Mouse (Mus musculus) embryonic facial prominence, embryonic 15.5 days (tissue): ENCODE results near the gene Ciart. TPM values are rescaled to one million over a fixed set of nuclear protein-coding genes. Genes with fewer than 3 reads are reported as not detected.
"Not testable (repeated sequence)": the region's sequence is repeated elsewhere in the genome, so short reads cannot be mapped to it uniquely, and the experiment has no call there.

Source experiments
- ATAC-seq: fragments of 200-750 bp; cut with Nextera tagmentation; 2 replicates; pipeline ENCODE4 v1.8.0; 2017; ENCODE audit warnings: low read depth, moderate TSS enrichment; ENCODE audit not compliant: insufficient number of reproducible peaks, low FRiP score, low TSS enrichment
- H3K27ac ChIP-seq: fragments of 300-500 bp; sonication (generic); replicated peaks from 2 replicates; pipeline ENCODE4 v1.5.1; 2015; ENCODE audit warnings: mild to moderate bottlenecking, inconsistent platforms
- H3K27me3 ChIP-seq: fragments of 300-500 bp; sonication (generic); 2 replicates; pipeline ENCODE4 v1.6.1; 2015; ENCODE audit warnings: inconsistent platforms
- H3K36me3 ChIP-seq: fragments of 300-500 bp; sonication (generic); 2 replicates; pipeline ENCODE4 v1.6.1; 2015; ENCODE audit warnings: mild to moderate bottlenecking, inconsistent platforms
- H3K4me1 ChIP-seq: fragments of 300-500 bp; sonication (generic); 2 replicates; pipeline ENCODE4 v1.6.1; 2015; ENCODE audit warnings: inconsistent platforms
- H3K4me2 ChIP-seq: fragments of 300-500 bp; sonication (generic); replicated peaks from 2 replicates; pipeline ENCODE4 v1.6.1; 2015; ENCODE audit warnings: mild to moderate bottlenecking, inconsistent platforms
- H3K4me3 ChIP-seq: fragments of 300-500 bp; sonication (generic); replicated peaks from 2 replicates; pipeline ENCODE4 v1.5.1; 2015; ENCODE audit warnings: mild to moderate bottlenecking, inconsistent platforms
- H3K9ac ChIP-seq: fragments of 300-500 bp; sonication (generic); 2 replicates; pipeline ENCODE4 v1.6.1; 2015; ENCODE audit warnings: inconsistent platforms
- H3K9me3 ChIP-seq: fragments of 300-500 bp; sonication (generic); replicated peaks from 2 replicates; pipeline ENCODE4 v1.6.1; 2016; ENCODE audit warnings: inconsistent platforms
- WGBS: fragments of 180-500 bp; shearing (Covaris S2); methylation state at CpG from one replicate; pipeline ENCODE4 v1.1.7; 2015; 5-methylcytosine and 5-hydroxymethylcytosine counted together
- polyA plus RNA-seq: library from polyadenylated mRNA; unstranded; fragments of >200 nt; fragmentation: Nextera tagmentation; extraction: Ambion mirVana; gene quantifications from 2 replicates; pipeline ENCODE4 v1.2.1, GENCODE M21; 2015

The Ciart gene
- polyA plus RNA-seq, 1 experiment from 2014 or later = 8.2 TPM

DNA sequence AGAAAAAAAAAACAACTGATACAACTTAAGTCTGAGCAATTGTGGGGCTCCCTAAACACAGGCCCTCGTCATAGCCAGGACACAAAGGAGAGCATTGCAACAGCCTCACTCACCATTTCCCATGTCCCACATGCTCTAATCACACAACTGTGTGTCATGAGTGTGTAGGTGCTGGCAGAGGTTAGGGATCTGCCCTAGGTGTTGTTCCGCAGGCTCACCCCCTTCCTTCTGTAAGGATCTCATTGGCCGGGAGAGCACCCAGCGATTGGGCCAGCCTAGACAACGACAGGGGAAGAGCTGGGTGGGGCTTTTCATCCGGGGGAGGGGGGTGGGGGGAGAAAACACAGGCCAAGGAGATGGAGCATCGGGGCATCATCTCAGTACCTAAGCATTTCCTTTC, 18.5 kb downstream of the Ciart start:
- H3K9me3 ChIP-seq = no peaks in the 10 kb centered on the region
- no peak overlapping the region for H3K27ac ChIP-seq
- H3K9ac ChIP-seq = no peak overlapping the region
- H3K27me3 ChIP-seq = no peaks in the 10 kb centered on the region
- H3K4me3 ChIP-seq = no peak overlapping the region
- ATAC-seq = no peak
- no peak overlapping the region for H3K4me2 ChIP-seq
- H3K4me1 ChIP-seq = no peaks in the 10 kb centered on the region
- H3K36me3 ChIP-seq = peaks cover 28% of the 10 kb centered on the region
- WGBS = 78% methylated on average over 7 of the region's 7 CpGs

DNA sequence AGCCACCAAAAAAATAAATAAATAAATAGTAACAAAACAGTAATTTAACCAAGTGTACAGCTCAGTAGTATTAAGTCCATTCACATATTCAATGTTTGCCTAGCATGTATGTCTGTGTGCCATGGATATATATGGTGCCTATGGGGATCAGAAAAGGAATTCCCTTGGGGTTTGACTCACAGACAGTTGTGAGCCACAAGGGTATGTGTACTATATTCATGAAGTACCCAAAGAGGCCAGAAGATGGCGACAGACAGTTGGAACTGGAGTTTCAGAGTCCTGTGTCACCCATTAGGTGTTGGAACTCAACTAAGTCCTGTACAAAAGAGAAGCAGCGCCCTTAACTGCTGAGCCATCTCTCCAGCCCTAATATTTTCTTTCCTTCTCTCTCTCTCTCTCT, 20.3 kb downstream of the Ciart start:
- no peak overlapping the region for H3K4me2 ChIP-seq
- H3K4me1 ChIP-seq = no peaks in the 10 kb centered on the region
- peaks cover 21% of the 10 kb centered on the region for H3K36me3 ChIP-seq
- H3K9me3 ChIP-seq = no peaks in the 10 kb centered on the region
- no peaks in the 10 kb centered on the region for H3K27me3 ChIP-seq
- H3K9ac ChIP-seq = no peak overlapping the region
- H3K27ac ChIP-seq = no peak overlapping the region
- H3K4me3 ChIP-seq = no peak overlapping the region
- no peak for ATAC-seq
- 44% methylated on average over 2 of the region's 2 CpGs for WGBS

GRCm38 (mm10) chr3:95861216-95861615, 20.8 kb downstream of the Ciart start:
- H3K36me3 ChIP-seq = peaks cover 21% of the 10 kb centered on the region
- no peak overlapping the region for H3K9ac ChIP-seq
- H3K4me1 ChIP-seq = 0 out of 2 replicates have a peak, but pooled peaks cover under 1% of the 10 kb centered on the region
- no peaks in the 10 kb centered on the region for H3K27me3 ChIP-seq
- WGBS = 78% methylated on average over 10 of the region's 10 CpGs
- no peaks in the 10 kb centered on the region for H3K9me3 ChIP-seq
- H3K27ac ChIP-seq = no peak overlapping the region
- no peak overlapping the region for H3K4me3 ChIP-seq
- no peak for ATAC-seq
- H3K4me2 ChIP-seq = no peak overlapping the region

DNA sequence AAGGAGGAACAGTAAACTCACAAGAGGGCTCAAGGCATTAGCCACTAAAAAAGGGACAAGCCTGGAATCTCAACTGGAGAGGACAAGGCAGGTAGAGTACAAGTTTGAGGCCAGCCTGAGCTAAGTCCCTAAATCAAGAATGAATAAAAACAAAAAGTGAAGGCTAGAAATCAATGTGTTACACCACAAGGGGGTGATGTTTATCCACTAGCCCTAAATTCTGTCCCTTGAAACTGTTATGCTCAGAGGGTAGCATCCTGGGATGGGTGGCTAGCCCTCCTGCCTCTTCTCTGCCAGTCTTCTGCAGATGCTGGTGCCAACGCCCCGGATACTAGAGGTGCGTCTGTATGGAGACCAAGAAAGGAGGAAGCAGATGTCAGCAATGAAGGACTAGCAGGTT, 21.7 kb downstream of the Ciart start:
- WGBS = 88% methylated on average over 3 of the region's 3 CpGs
- no peak overlapping the region for H3K4me2 ChIP-seq
- H3K9me3 ChIP-seq = no peaks in the 10 kb centered on the region
- no peak for ATAC-seq
- no peak overlapping the region for H3K27ac ChIP-seq
- no peak overlapping the region for H3K4me3 ChIP-seq
- H3K9ac ChIP-seq = no peak overlapping the region
- peaks cover 18% of the 10 kb centered on the region for H3K36me3 ChIP-seq
- 0 out of 2 replicates have a peak, but pooled peaks cover 3% of the 10 kb centered on the region for H3K4me1 ChIP-seq
- no peaks in the 10 kb centered on the region for H3K27me3 ChIP-seq

DNA sequence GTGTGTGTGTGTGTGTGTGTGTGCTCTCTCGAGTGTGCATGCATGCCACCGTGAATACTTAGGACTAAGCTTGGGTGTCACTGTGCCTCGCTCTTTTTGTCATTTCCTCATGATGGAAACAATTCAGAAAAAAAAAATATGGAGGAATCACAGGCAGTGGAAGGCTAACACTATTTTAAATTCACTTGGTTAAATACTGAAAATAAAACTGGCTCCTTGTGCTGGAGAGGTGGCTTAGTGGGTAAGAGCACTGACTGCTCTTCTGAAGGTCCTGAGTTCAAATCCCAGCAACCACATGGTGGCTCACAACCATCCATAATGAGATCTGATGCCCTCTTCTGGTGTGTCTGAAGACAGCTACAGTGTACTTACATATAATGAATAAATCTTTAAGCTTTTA, 23.8 kb downstream of the Ciart start:
- 74% methylated on average over 3 of the region's 3 CpGs for WGBS
- H3K9ac ChIP-seq, H3K4me2 ChIP-seq, H3K36me3 ChIP-seq, H3K27ac ChIP-seq, H3K27me3 ChIP-seq, ATAC-seq, H3K4me3 ChIP-seq, H3K9me3 ChIP-seq: not testable (repeated sequence)
- H3K4me1 ChIP-seq = peaks cover 11% of the 10 kb centered on the region; the same call in 1 of the 2 replicates

- not testable (repeated sequence) for H3K4me3 ChIP-seq, H3K27me3 ChIP-seq, ATAC-seq, H3K27ac ChIP-seq, H3K4me2 ChIP-seq, H3K9ac ChIP-seq, H3K9me3 ChIP-seq
- H3K36me3 ChIP-seq = peaks cover 13% of the 10 kb centered on the region
- WGBS = 85% methylated on average over 1 of the region's 1 CpGs
- H3K4me1 ChIP-seq = peaks cover 11% of the 10 kb centered on the region; the same call in 1 of the 2 replicates
Observed at GRCm38 (mm10) chr3:95857050-95857449, 25.0 kb downstream of the Ciart start.

DNA sequence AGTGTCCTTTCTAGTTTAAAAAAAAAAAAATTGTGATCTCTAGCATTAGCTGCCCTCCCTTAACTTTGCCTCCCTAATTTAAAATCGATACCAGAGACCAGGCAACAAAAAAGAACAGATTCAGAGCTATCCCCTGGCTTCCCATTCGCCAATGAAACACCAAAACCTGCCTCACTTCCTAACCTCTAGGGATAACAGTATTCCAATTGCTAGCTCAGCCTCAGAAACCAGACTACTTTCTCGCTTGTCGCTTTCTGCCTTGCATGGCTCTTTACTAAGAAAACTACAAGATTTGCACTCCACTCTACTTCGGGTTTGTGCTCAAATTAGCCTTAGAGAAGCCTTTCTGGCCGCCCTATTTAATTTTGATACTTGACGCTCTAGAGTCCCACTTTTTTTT, 25.9 kb downstream of the Ciart start:
- no peaks in the 10 kb centered on the region for H3K27me3 ChIP-seq
- H3K4me3 ChIP-seq = peak overlapping the region; percentile 77
- WGBS = 17% methylated on average over 7 of the region's 7 CpGs
- peak overlapping the region; percentile 62 for H3K4me2 ChIP-seq
- H3K27ac ChIP-seq = peak overlapping the region; percentile 88
- ATAC-seq = no peak
- H3K4me1 ChIP-seq = peaks cover 11% of the 10 kb centered on the region; the same call in 1 of the 2 replicates
- peak overlapping the region; percentile 40 for H3K9ac ChIP-seq
- H3K9me3 ChIP-seq = no peaks in the 10 kb centered on the region
- peaks cover 22% of the 10 kb centered on the region for H3K36me3 ChIP-seq

DNA sequence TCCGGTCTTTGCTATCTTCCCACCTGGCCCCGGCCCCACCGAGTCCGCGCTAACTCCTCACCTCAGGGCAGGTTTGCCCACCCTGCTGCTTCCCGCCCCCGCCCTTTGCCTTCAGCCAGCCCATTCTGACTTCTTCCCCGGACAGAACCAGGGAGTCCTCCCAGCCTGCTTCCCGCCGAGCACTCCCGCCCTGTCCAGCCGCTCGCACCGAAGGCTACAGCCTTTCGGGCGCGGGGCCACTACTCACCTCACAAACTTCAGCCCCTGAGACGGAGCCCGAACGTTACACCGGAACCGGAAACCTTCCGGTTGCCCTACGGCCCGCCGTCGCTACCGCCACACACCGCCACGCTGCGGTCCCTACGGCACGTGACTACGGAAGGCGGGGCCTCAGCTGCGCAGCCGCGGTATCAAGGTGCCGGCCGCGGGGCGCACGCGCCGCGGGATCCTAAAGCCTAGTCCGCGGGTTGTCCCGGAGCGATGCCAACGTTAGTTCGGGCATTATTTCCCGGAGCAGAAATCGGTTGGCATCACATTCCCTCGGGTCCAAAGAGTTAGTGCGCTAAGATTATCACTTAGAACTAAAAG, 26.5 kb downstream of the Ciart start, which contains the start of gene Prpf3:
Gene Prpf3, minus strand, starts transcription at position 384 of the 588 bp plus-strand sequence.
- H3K27ac ChIP-seq = peak within 1 kb of the TSS; percentile 88
- peak; percentile 98 for ATAC-seq
- peaks cover 11% of the 10 kb centered on the region; the same call in 1 of the 2 replicates for H3K4me1 ChIP-seq
- H3K4me2 ChIP-seq = peak within 1 kb of the TSS; percentile 62
- H3K4me3 ChIP-seq = peak within 1 kb of the TSS; percentile 77
- H3K36me3 ChIP-seq = peaks cover 27% of the 10 kb centered on the region
- no peaks in the 10 kb centered on the region for H3K27me3 ChIP-seq
- no peaks in the 10 kb centered on the region for H3K9me3 ChIP-seq
- peak within 1 kb of the TSS; percentile 80 for H3K9ac ChIP-seq
- under 1% methylated on average over 56 of the region's 56 CpGs for WGBS

GRCm38 (mm10) chr3:95851317-95851716, 30.7 kb downstream of the Ciart start:
- no peak overlapping the region for H3K4me3 ChIP-seq
- H3K4me2 ChIP-seq = no peak overlapping the region
- no peaks in the 10 kb centered on the region for H3K27me3 ChIP-seq
- no peak overlapping the region for H3K9ac ChIP-seq
- ATAC-seq = no peak
- no peaks in the 10 kb centered on the region for H3K9me3 ChIP-seq
- no peak overlapping the region for H3K27ac ChIP-seq
- H3K36me3 ChIP-seq = peaks cover 65% of the 10 kb centered on the region
- peaks cover 11% of the 10 kb centered on the region; the same call in 1 of the 2 replicates for H3K4me1 ChIP-seq
- WGBS = 94% methylated on average over 8 of the region's 8 CpGs

DNA sequence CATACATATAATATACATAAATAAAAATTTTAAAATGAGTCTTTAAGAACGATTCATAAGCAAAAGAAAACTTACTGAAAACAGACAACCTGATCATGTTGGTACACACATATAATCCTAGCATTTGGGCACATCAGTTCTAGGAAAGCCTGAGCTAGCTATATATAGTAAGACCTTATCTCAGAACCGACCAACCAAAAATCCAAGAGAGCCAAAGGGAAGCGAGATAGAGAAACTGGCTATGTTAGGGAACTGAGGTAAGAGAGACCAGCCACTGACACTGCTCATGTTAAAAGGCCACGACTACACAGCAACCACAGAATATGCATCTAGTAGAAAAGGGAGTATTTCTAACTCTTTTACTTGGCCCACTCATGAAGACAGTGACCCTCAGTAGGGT, 31.4 kb downstream of the Ciart start:
- H3K4me3 ChIP-seq = no peak overlapping the region
- no peak overlapping the region for H3K9ac ChIP-seq
- ATAC-seq = no peak
- H3K4me2 ChIP-seq = no peak overlapping the region
- H3K4me1 ChIP-seq = peaks cover 7% of the 10 kb centered on the region; the same call in 1 of the 2 replicates
- WGBS = 81% methylated on average over 4 of the region's 4 CpGs
- H3K36me3 ChIP-seq = peaks cover 71% of the 10 kb centered on the region
- H3K27ac ChIP-seq = no peak overlapping the region
- no peaks in the 10 kb centered on the region for H3K27me3 ChIP-seq
- no peaks in the 10 kb centered on the region for H3K9me3 ChIP-seq

- Histone ChIP-seq H3K36me3 (peaks cover 80% of the 10 kb centered on the region), H3K4me1 (no peaks in the 10 kb centered on the region), H3K4me2 (no peak overlapping the region), H3K9ac (no peak overlapping the region), H3K4me3 (no peak overlapping the region), H3K27ac (no peak overlapping the region), H3K9me3 (no peaks in the 10 kb centered on the region), H3K27me3 (no peaks in the 10 kb centered on the region)
- WGBS = 89% methylated on average over 3 of the region's 3 CpGs
- ATAC-seq = no peak
Observed at GRCm38 (mm10) chr3:95842503-95843214, 39.4 kb downstream of the Ciart start.
